8 mouse cellular contexts compared by ENCODE assay signal in genomic region chr1:72599146-72600101, GRCm38 (mm10). TPM values are rescaled to one million over a fixed set of nuclear protein-coding genes. Genes with fewer than 3 reads are reported as not detected.
DNase-seq lines count a peak whose midpoint lies in the region; ATAC-seq and TF ChIP-seq lines count a peak whose summit lies in the region.
"Had no signal": no experiment of that assay in that cellular context is flagged by ENCODE, and none has a peak within 500 bp of the region (broad histone marks: within the 10 kb centered on the region; RNA-seq: fewer than 3 reads in every experiment).

No protein-coding gene starts in this region.

- H3K36me3 ChIP-seq in C2C12 (ENCODE audit: control insufficient read depth, insufficient read depth): peaks cover 49% of the 10 kb centered on the region
- peaks cover 63% of the 10 kb centered on the region for H3K36me3 ChIP-seq in lung, embryonic 14.5 days (ENCODE audit: insufficient read depth)

- no peaks in the 10 kb centered on the region for H3K27me3 ChIP-seq in C2C12 (ENCODE audit: control insufficient read depth, insufficient read depth, insufficient read length)
- H3K27me3 ChIP-seq in lung, embryonic 14.5 days (ENCODE audit: insufficient read depth, low read length): no peaks in the 10 kb centered on the region

- TF ChIP-seq CTCF in C2C12 (IDR thresholded peaks at IDR 0.05; ENCODE audit: control insufficient read depth, insufficient read depth, insufficient read length): no peak
- TF ChIP-seq CTCF in lung, embryonic 14.5 days (IDR thresholded peaks at IDR 0.05; ENCODE audit: low read depth): no peak

- H3K9ac ChIP-seq in lung, embryonic 14.5 days: no peak overlapping the region

- peak overlapping the region; percentile 72 for H3K27ac ChIP-seq in lung, embryonic 14.5 days (ENCODE audit: low read depth)

- intact Hi-C loops in heart, postnatal 14 days (cut with DNase I): no loop called here

- 32% methylated on average over 21 of the region's 21 CpGs for WGBS in lung, embryonic 14.5 days

- no peaks in the 10 kb centered on the region for H3K79me2 ChIP-seq in C2C12 (ENCODE audit: control insufficient read depth, insufficient read depth)

- peak overlapping the region; percentile 27; the same call in 1 of the 2 replicates for H3K4me2 ChIP-seq in lung, embryonic 14.5 days

- peak overlapping the region; percentile 24 for H3ac ChIP-seq in C2C12 (ENCODE audit: control insufficient read depth, insufficient read length, low read depth)

- no peaks in the 10 kb centered on the region for H3K79me3 ChIP-seq in C2C12 (ENCODE audit: low read depth)

- peaks cover 17% of the 10 kb centered on the region for H3K4me1 ChIP-seq in lung, embryonic 14.5 days (ENCODE audit: insufficient read depth)

- no peaks in the 10 kb centered on the region for H3K9me3 ChIP-seq in lung, embryonic 14.5 days (ENCODE audit: low read depth, low read length)

- DNase-seq in adrenal gland, adult 2 months: peak; percentile 88
- peak; percentile 63 to 79 for DNase-seq in heart, postnatal 14 days
- peak; percentile 86 for DNase-seq in lung, embryonic 14.5 days
- DNase-seq in right cerebral cortex, adult 18-20 months: no peak
- no peak for DNase-seq in spleen, adult 18-20 months

- no peak overlapping the region for H3K4me3 ChIP-seq in C2C12 (ENCODE audit: insufficient read depth, poor library complexity, severe bottlenecking)
- no peak overlapping the region for H3K4me3 ChIP-seq in lung, embryonic 14.5 days (ENCODE audit: low read depth, low read length)
- H3K4me3 ChIP-seq: erythroblast, embryonic 14.5 days had no signal

- peak; percentile 79 for ATAC-seq in lung, embryonic 14.5 days (ENCODE audit: insufficient read depth)
- ATAC-seq in activated CD4-positive, CD25-positive, alpha-beta regulatory T cell, adult 4 months: no peak

TF ChIP-seq in C2C12, 6 proteins besides CTCF, POLR2A, EP300 and RAD21:
- TF ChIP-seq CEBPB (IDR thresholded peaks at IDR 0.05; ENCODE audit: low read depth) (no peak), MYOD1 (IDR thresholded peaks at IDR 0.05; ENCODE audit: control insufficient read depth, insufficient read length, low read depth) (peak; percentile 26), MAX (IDR thresholded peaks at IDR 0.05) (no peak), MYOG (IDR thresholded peaks at IDR 0.05; ENCODE audit: control insufficient read depth, extremely low read depth, insufficient read length) (no peak)

RNA-seq across cellular contexts. Expression of gene Smarcal1, which starts 16.4 kb away (rescaled TPM):
- polyA plus RNA-seq in C2C12 (2012; fragmentation: generic; extraction: Trizol): 15.3 TPM
- 10 to 100 TPM; 38.5 to 51.4 TPM for total RNA-seq in adrenal gland, adult 2 months (2021)
- polyA plus RNA-seq in adrenal gland, adult 2 months (2012; rRNA removed): 49.5 and 56.9 TPM in 2 replicates
- total RNA-seq in heart, postnatal 14 days (2021): 10 to 100 TPM; 25.6 to 26.2 TPM
- 26.7 and 29.5 TPM in 2 replicates for polyA plus RNA-seq in lung, embryonic 14.5 days (2014; fragmentation: Nextera tagmentation; extraction: Ambion mirVana)
- 10 to 100 TPM; 13.7 to 15.9 TPM for polyA plus RNA-seq in activated CD4-positive, CD25-positive, alpha-beta regulatory T cell, adult 4 months (2017; shearing (Covaris generic))

Comparison
In these comparisons a context has a peak if more than half of its experiments do, and no peak if none do; other contexts are left out.
1. DNase-seq: peak in adrenal gland, adult 2 months (single experiment), heart, postnatal 14 days (2 of 2) and lung, embryonic 14.5 days (single experiment); none in right cerebral cortex, adult 18-20 months (single experiment) and spleen, adult 18-20 months (0 of 2).